Mouse (Mus musculus) liver, embryonic 12.5 days (tissue): ENCODE measurements around the gene Slit3. TPM values are rescaled to one million over a fixed set of nuclear protein-coding genes. Genes with fewer than 3 reads are reported as not detected.

ENCODE experiments used
- ATAC-seq: fragments of 200-750 bp; cut with Nextera tagmentation; 2 replicates; pipeline ENCODE4 v1.8.0; 2017; ENCODE audit warnings: moderate number of reproducible peaks, mild to moderate bottlenecking, moderate library complexity
- H3K27ac ChIP-seq: fragments of 300-500 bp; sonication (generic); 2 replicates; pipeline ENCODE4 v1.5.1; 2016; ENCODE audit warnings: mild to moderate bottlenecking
- H3K27me3 ChIP-seq: fragments of 300-500 bp; sonication (generic); replicated peaks from 2 replicates; pipeline ENCODE4 v1.6.1; 2016; ENCODE audit warnings: mild to moderate bottlenecking, moderate library complexity
- H3K36me3 ChIP-seq: fragments of 300-500 bp; sonication (generic); 2 replicates; pipeline ENCODE4 v1.6.1; 2016; ENCODE audit warnings: mild to moderate bottlenecking, moderate library complexity
- H3K4me1 ChIP-seq: fragments of 300-500 bp; sonication (generic); 2 replicates; pipeline ENCODE4 v1.6.1; 2016
- H3K4me2 ChIP-seq: fragments of 300-500 bp; sonication (generic); 2 replicates; pipeline ENCODE4 v1.6.1; 2016; ENCODE audit warnings: mild to moderate bottlenecking, moderate library complexity
- H3K4me3 ChIP-seq: fragments of 300-500 bp; sonication (generic); 2 replicates; pipeline ENCODE4 v1.5.1; 2016; ENCODE audit warnings: mild to moderate bottlenecking, moderate library complexity
- H3K9ac ChIP-seq: fragments of 300-500 bp; sonication (generic); 2 replicates; pipeline ENCODE4 v1.6.1; 2016; ENCODE audit warnings: mild to moderate bottlenecking, moderate library complexity
- H3K9me3 ChIP-seq: fragments of 300-500 bp; sonication (generic); replicated peaks from 2 replicates; pipeline ENCODE4 v1.6.1; 2016; ENCODE audit warnings: mild to moderate bottlenecking, moderate library complexity
- WGBS: fragments of 180-500 bp; shearing (Covaris S2); methylation state at CpG from one replicate; pipeline ENCODE4 v1.1.7; 2016; ENCODE audit not compliant: insufficient replicate concordance; 5-methylcytosine and 5-hydroxymethylcytosine counted together
- polyA plus RNA-seq: library from polyadenylated mRNA; unstranded; fragments of >200 nt; fragmentation: Nextera tagmentation; extraction: Ambion mirVana; gene quantifications from 2 replicates; pipeline ENCODE4 v1.2.1, GENCODE M21; 2016

Slit3 gene
- polyA plus RNA-seq, 1 experiment from 2014 or later, result 1.6 TPM

GRCm38 (mm10) chr11:35544112-35545064 lies 423.4 kb downstream of the Slit3 start:
- Histone ChIP-seq H3K9me3 (no peaks in the 10 kb centered on the region), H3K9ac (no peak overlapping the region), H3K4me3 (no peak overlapping the region), H3K4me2 (0 out of 2 replicates have a peak overlapping the region, but pooled peaks have one; percentile 14), H3K4me1 (no peaks in the 10 kb centered on the region), H3K27ac (no peak overlapping the region), H3K36me3 (no peaks in the 10 kb centered on the region), H3K27me3 (peaks cover 41% of the 10 kb centered on the region)
- WGBS, result 46% methylated on average over 31 of the region's 31 CpGs
- ATAC-seq, result no peak

GRCm38 (mm10) chr11:35546081-35546822 lies 425.2 kb downstream of the Slit3 start:
- H3K27ac ChIP-seq, result no peak overlapping the region
- 30% methylated on average over 7 of the region's 7 CpGs for WGBS
- H3K36me3 ChIP-seq, result no peaks in the 10 kb centered on the region
- H3K4me1 ChIP-seq, result no peaks in the 10 kb centered on the region
- no peak overlapping the region for H3K4me2 ChIP-seq
- no peaks in the 10 kb centered on the region for H3K9me3 ChIP-seq
- H3K4me3 ChIP-seq, result no peak overlapping the region
- no peak overlapping the region for H3K9ac ChIP-seq
- no peak for ATAC-seq
- peaks cover 41% of the 10 kb centered on the region for H3K27me3 ChIP-seq

GRCm38 (mm10) chr11:35550036-35550435 lies 429.0 kb downstream of the Slit3 start:
- 80% methylated on average over 9 of the region's 9 CpGs for WGBS
- Histone ChIP-seq H3K9me3 (no peaks in the 10 kb centered on the region), H3K4me1 (no peaks in the 10 kb centered on the region), H3K27me3 (peaks cover 24% of the 10 kb centered on the region), H3K36me3 (no peaks in the 10 kb centered on the region), H3K9ac (no peak overlapping the region), H3K4me2 (no peak overlapping the region), H3K4me3 (no peak overlapping the region), H3K27ac (no peak overlapping the region)
- no peak for ATAC-seq

- Histone ChIP-seq H3K4me1 (no peaks in the 10 kb centered on the region), H3K36me3 (no peaks in the 10 kb centered on the region), H3K9ac (no peak overlapping the region), H3K9me3 (no peaks in the 10 kb centered on the region), H3K4me2 (no peak overlapping the region), H3K27ac (no peak overlapping the region), H3K27me3 (0 out of 2 replicates have a peak, but pooled peaks cover 3% of the 10 kb centered on the region), H3K4me3 (no peak overlapping the region)
- WGBS, result 77% methylated on average over 11 of the region's 11 CpGs
- ATAC-seq, result no peak
These were observed 435.2 kb downstream of the Slit3 start for GRCm38 (mm10) chr11:35556192-35556591.

GRCm38 (mm10) chr11:35557476-35557875 lies 436.5 kb downstream of the Slit3 start:
- Histone ChIP-seq H3K9me3 (no peaks in the 10 kb centered on the region), H3K9ac (no peak overlapping the region), H3K4me2 (no peak overlapping the region), H3K4me3 (no peak overlapping the region), H3K36me3 (no peaks in the 10 kb centered on the region), H3K27ac (no peak overlapping the region), H3K4me1 (no peaks in the 10 kb centered on the region), H3K27me3 (0 out of 2 replicates have a peak, but pooled peaks cover 3% of the 10 kb centered on the region)
- 68% methylated on average over 8 of the region's 8 CpGs for WGBS
- ATAC-seq, result no peak

- no peaks in the 10 kb centered on the region for H3K9me3 ChIP-seq
- H3K9ac ChIP-seq, result no peak overlapping the region
- 0 out of 2 replicates have a peak, but pooled peaks cover 3% of the 10 kb centered on the region for H3K27me3 ChIP-seq
- H3K4me3 ChIP-seq, result no peak overlapping the region
- 67% methylated on average over 2 of the region's 2 CpGs for WGBS
- H3K4me1 ChIP-seq, result no peaks in the 10 kb centered on the region
- no peak for ATAC-seq
- no peak overlapping the region for H3K4me2 ChIP-seq
- no peaks in the 10 kb centered on the region for H3K36me3 ChIP-seq
- no peak overlapping the region for H3K27ac ChIP-seq
These were observed 437.3 kb downstream of the Slit3 start for GRCm38 (mm10) chr11:35558311-35558710.

GRCm38 (mm10) chr11:35559386-35559785 lies 438.4 kb downstream of the Slit3 start:
- H3K27ac ChIP-seq, result no peak overlapping the region
- 79% methylated on average over 3 of the region's 3 CpGs for WGBS
- H3K9me3 ChIP-seq, result no peaks in the 10 kb centered on the region
- H3K4me3 ChIP-seq, result no peak overlapping the region
- no peaks in the 10 kb centered on the region for H3K36me3 ChIP-seq
- H3K4me1 ChIP-seq, result no peaks in the 10 kb centered on the region
- ATAC-seq, result no peak
- H3K27me3 ChIP-seq, result 0 out of 2 replicates have a peak, but pooled peaks cover under 1% of the 10 kb centered on the region
- H3K9ac ChIP-seq, result no peak overlapping the region
- H3K4me2 ChIP-seq, result no peak overlapping the region

GRCm38 (mm10) chr11:35561760-35562159 lies 440.7 kb downstream of the Slit3 start:
- H3K9ac ChIP-seq, result no peak overlapping the region
- no peak overlapping the region for H3K4me2 ChIP-seq
- ATAC-seq, result no peak
- no peaks in the 10 kb centered on the region for H3K4me1 ChIP-seq
- no peaks in the 10 kb centered on the region for H3K36me3 ChIP-seq
- 75% methylated on average over 9 of the region's 9 CpGs for WGBS
- 0 out of 2 replicates have a peak, but pooled peaks cover 4% of the 10 kb centered on the region for H3K27me3 ChIP-seq
- H3K9me3 ChIP-seq, result no peaks in the 10 kb centered on the region
- H3K27ac ChIP-seq, result no peak overlapping the region
- no peak overlapping the region for H3K4me3 ChIP-seq

GRCm38 (mm10) chr11:35565322-35565721 lies 444.3 kb downstream of the Slit3 start:
- Histone ChIP-seq H3K36me3 (no peaks in the 10 kb centered on the region), H3K27me3 (0 out of 2 replicates have a peak, but pooled peaks cover 4% of the 10 kb centered on the region), H3K4me1 (no peaks in the 10 kb centered on the region), H3K4me3 (no peak overlapping the region), H3K9me3 (no peaks in the 10 kb centered on the region), H3K27ac (no peak overlapping the region), H3K9ac (no peak overlapping the region), H3K4me2 (no peak overlapping the region)
- ATAC-seq, result no peak
- WGBS, result 64% methylated on average over 6 of the region's 6 CpGs

- H3K4me1 ChIP-seq, result no peaks in the 10 kb centered on the region
- WGBS, result 50% methylated on average over 3 of the region's 3 CpGs
- H3K27ac ChIP-seq, result no peak overlapping the region
These were observed 445.7 kb downstream of the Slit3 start for GRCm38 (mm10) chr11:35566686-35567085.

GRCm38 (mm10) chr11:35569126-35569916 lies 448.3 kb downstream of the Slit3 start:
- Histone ChIP-seq H3K27ac (no peak overlapping the region), H3K4me1 (no peaks in the 10 kb centered on the region), H3K27me3 (0 out of 2 replicates have a peak, but pooled peaks cover 4% of the 10 kb centered on the region), H3K4me3 (no peak overlapping the region), H3K4me2 (no peak overlapping the region), H3K9ac (no peak overlapping the region), H3K9me3 (no peaks in the 10 kb centered on the region), H3K36me3 (no peaks in the 10 kb centered on the region)
- ATAC-seq, result no peak
- 61% methylated on average over 6 of the region's 6 CpGs for WGBS

More at GRCm38 (mm10) chr11:35566686-35567085, 445.7 kb downstream of the Slit3 start:
- Histone ChIP-seq H3K36me3 (no peaks in the 10 kb centered on the region), H3K4me2 (no peak overlapping the region), H3K9ac (no peak overlapping the region), H3K9me3 (no peaks in the 10 kb centered on the region), H3K27me3 (0 out of 2 replicates have a peak, but pooled peaks cover 4% of the 10 kb centered on the region), H3K4me3 (no peak overlapping the region)
- no peak for ATAC-seq
